Mouse (Mus musculus) adipocyte (in vitro differentiated cells): ENCODE measurements around the gene Emsy.

Source experiments
- DNase-seq: peaks from one replicate; pipeline ENCODE4 v3.0.0-alpha.2; 2016; ENCODE audit warnings: low spot score

The Emsy gene

DNA sequence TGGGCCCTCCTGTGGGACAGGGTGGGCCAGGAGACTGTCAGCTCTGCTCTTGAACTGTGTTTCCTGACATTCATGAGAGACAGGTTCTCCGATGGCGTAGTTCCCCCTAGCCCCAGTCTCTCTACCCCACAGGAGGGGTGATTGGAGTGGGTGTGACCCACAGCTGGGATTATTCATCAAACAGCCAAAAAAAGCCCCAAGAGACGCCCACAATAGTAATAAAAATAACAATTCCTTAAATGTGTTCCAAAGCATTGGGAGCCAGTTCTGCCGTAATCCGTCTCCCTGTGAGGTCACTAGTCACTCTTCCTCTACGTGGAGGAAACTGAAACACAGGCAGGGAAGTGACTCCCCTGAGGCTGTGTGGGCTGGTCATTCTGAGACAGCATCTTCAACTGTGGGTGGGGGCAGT lies 113.8 kb downstream of the Emsy start:
- DNase-seq = no peak

DNA sequence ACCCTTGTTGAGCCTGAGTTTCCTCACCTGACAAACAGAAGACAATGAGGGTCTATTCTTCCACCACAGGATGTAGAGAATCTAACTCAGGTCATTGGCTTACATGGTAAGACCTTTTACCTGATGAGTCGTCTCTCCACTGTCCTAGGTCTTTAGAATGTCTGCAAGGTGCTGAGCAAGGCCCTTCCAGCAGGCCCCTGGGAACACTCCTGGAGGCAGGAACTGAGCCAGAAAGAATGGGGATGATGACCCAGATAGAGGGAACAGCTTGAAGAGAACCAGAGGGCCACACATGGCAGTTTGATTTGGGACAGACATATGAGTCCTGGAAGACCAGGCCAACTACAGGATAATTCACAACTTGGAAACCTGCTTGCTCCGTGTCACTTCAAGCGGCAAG lies 114.3 kb downstream of the Emsy start:
- DNase-seq = no peak

DNA sequence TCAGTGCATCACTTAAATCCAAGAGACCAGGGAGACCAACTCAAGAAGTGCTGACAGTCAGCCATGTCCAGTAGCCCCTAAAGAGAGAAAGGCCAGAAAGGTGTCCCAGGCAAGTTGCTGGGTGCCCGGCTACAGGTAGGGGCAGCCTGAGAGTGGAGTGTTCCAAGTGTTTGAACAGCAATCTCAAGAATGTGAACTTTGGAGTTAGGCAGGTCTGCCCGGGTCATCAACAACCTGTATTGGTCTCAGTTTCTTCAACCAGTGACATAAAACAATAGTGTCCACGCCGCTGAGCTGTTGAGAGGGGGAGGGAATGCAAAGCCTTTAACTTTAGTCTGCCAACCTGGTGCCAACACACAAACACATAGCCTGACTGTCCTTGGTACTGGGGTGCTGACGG lies 115.0 kb downstream of the Emsy start:
- no peak for DNase-seq

DNA sequence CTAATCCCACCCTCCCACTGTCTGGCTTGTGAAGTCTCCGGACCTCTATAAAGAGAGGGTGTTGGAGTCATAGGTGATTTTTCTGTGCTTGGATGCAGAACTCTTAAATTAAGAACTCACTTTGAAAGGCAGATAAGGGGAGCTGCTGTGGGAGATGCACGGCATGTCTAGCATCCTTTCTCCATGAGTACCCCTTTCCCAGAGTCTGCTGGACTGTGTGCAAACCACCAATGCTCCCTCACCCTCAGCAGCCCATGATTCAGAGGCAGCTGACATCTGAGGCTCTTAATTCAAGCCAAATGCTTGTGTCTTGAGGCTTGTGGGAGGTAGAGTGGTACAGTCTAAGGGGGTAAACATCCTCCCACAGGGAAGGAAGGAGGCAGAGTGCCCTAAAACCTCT lies 115.7 kb downstream of the Emsy start:
- no peak for DNase-seq

DNA sequence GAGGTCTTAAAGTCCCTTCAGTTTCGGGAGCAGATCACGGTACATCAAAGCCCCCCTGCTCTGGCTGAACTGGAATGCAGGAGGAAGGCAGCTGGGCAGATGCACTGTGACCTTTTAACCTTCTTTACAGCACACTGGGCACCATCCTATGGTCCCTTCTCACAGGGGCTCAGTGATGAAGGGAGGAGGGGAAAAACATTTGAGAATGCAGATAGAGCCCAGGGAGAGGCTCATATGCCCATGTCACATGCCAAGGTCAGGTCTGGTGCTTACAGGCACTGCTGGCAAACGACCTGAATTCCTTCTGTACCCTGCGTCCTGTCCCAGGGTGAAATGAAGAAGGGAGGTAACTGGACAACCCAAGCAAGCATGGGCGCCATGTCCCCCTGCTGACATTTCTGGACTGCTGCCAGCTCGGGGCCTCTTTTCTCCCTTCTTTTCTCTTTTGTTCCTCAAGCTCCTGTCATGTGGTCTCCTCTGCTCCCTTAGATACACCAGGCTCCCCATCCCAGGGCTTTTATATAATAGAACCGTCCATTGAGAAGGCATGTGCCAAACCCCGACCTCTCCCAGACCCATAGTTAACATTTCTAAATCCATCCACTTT lies 118.5 kb downstream of the Emsy start:
- DNase-seq = no peak

DNA sequence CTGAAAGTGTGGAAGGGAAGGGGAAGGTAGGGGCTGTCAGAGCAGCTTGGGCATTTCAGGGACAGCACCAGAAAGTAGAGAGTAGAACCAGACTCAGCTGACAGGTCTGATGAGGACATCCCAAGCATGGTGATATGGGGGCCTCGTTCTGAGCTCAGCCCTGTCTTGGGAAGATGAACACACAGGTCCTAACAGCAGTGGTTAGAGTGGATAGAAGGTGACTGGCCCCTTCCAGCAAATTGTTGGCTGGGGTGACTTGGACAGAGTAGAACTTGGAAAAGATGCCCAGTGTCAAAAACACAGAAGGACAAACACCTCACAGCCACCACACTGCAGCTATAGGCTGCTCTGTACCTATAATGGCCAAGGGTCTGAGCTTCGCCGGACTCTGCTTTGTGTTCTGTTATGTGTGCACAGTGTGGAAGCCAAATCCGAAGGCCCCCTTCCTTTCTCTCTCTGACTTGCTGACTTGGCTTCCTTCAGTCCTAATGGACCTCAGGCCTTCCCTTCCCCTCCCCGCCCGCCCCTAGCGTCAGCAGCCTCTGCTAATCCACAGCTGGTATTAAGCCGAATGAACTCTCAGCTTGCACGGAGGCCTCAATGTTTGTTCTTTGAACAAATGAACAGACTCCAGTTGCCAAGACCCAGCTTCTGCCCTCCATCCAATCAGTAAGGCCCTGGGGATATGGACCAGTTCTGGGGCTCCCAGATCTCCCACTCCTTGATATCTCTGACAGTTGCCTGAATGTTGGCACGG lies 119.2 kb downstream of the Emsy start:
- no peak for DNase-seq
